ENCODE assay signal across 8 mouse cellular contexts in the genomic region with DNA sequence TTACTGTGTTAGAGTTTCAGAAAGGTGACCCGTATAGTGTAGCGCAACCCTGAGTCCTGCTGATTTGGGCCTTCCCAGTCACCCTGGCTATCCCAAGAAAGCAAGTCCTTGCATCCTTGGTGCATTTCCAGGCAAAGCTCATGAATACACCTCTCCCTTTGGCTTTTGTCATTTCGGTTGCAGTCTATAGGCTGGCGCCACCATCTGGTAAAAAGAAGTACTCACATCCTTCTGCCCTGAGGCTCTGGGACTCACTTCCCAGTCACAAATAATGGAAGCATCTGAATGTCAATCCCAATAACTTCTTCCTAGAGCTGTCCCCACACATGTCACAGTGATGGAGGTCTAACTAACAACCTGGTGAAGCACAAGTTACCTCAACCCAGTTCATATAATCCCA. TPM values are rescaled to one million over a fixed set of nuclear protein-coding genes. Genes with fewer than 3 reads are reported as not detected.
DNase-seq lines count a peak whose midpoint lies in the region; ATAC-seq and TF ChIP-seq lines count a peak whose summit lies in the region.
"Had no signal": no experiment of that assay in that cellular context is flagged by ENCODE, and none has a peak within 500 bp of the region (broad histone marks: within the 10 kb centered on the region; RNA-seq: fewer than 3 reads in every experiment).

No protein-coding gene starts in this region.

- peak; percentile 67 for TF ChIP-seq CTCF in midbrain, postnatal 0 days (IDR thresholded peaks at IDR 0.05)

- H3K9me3 ChIP-seq in hindbrain, embryonic 10.5 days = no peaks in the 10 kb centered on the region
- no peaks in the 10 kb centered on the region for H3K9me3 ChIP-seq in hindbrain, embryonic 16.5 days (ENCODE audit: control insufficient read depth, low read length)
- no peaks in the 10 kb centered on the region for H3K9me3 ChIP-seq in midbrain, postnatal 0 days (ENCODE audit: low read length)
- no peaks in the 10 kb centered on the region for H3K9me3 ChIP-seq in midbrain, embryonic 15.5 days
- no peaks in the 10 kb centered on the region for H3K9me3 ChIP-seq in forebrain, embryonic 15.5 days

- no peak overlapping the region for H3K27ac ChIP-seq in hindbrain, embryonic 10.5 days
- no peak overlapping the region for H3K27ac ChIP-seq in hindbrain, embryonic 16.5 days (ENCODE audit: low read depth, low read length)
- no peak overlapping the region for H3K27ac ChIP-seq in midbrain, postnatal 0 days (ENCODE audit: low read depth, low read length)
- no peak overlapping the region for H3K27ac ChIP-seq in midbrain, embryonic 15.5 days
- H3K27ac ChIP-seq in forebrain, embryonic 15.5 days (replicated peaks) = no peak overlapping the region

- H3K36me3 ChIP-seq in hindbrain, embryonic 10.5 days = no peaks in the 10 kb centered on the region
- H3K36me3 ChIP-seq in hindbrain, embryonic 16.5 days (ENCODE audit: control insufficient read depth, insufficient read depth, low read length) = no peaks in the 10 kb centered on the region
- H3K36me3 ChIP-seq in midbrain, postnatal 0 days (ENCODE audit: insufficient read depth, low read length) = no peaks in the 10 kb centered on the region
- no peaks in the 10 kb centered on the region for H3K36me3 ChIP-seq in midbrain, embryonic 15.5 days (replicated peaks)
- no peaks in the 10 kb centered on the region for H3K36me3 ChIP-seq in forebrain, embryonic 15.5 days

- H3K4me1 ChIP-seq in hindbrain, embryonic 10.5 days (replicated peaks) = no peaks in the 10 kb centered on the region
- no peaks in the 10 kb centered on the region for H3K4me1 ChIP-seq in hindbrain, embryonic 16.5 days (ENCODE audit: control insufficient read depth, insufficient read depth, low read depth, low read length)
- no peaks in the 10 kb centered on the region for H3K4me1 ChIP-seq in midbrain, postnatal 0 days (ENCODE audit: insufficient read depth, low read length)
- H3K4me1 ChIP-seq in midbrain, embryonic 15.5 days = no peaks in the 10 kb centered on the region
- peaks cover 3% of the 10 kb centered on the region; the same call in 1 of the 2 replicates for H3K4me1 ChIP-seq in forebrain, embryonic 15.5 days

- no peak overlapping the region for H3K9ac ChIP-seq in hindbrain, embryonic 16.5 days (ENCODE audit: low read depth, low read length)
- no peak overlapping the region for H3K9ac ChIP-seq in midbrain, postnatal 0 days (replicated peaks; ENCODE audit: low read length, poor library complexity, severe bottlenecking)
- no peak overlapping the region for H3K9ac ChIP-seq in midbrain, embryonic 15.5 days
- no peak overlapping the region for H3K9ac ChIP-seq in forebrain, embryonic 15.5 days (replicated peaks)

- no peak for ATAC-seq in hindbrain, embryonic 16.5 days
- ATAC-seq in midbrain, postnatal 0 days (ENCODE audit: low FRiP score) = no peak
- no peak for ATAC-seq in midbrain, embryonic 15.5 days (replicated peaks)
- no peak for ATAC-seq in forebrain, embryonic 15.5 days (replicated peaks)
- ATAC-seq: midbrain, embryonic 16.5 days had no signal

- 60% methylated on average over 4 of the region's 4 CpGs for WGBS in hindbrain, embryonic 10.5 days
- 63% methylated on average over 4 of the region's 4 CpGs for WGBS in hindbrain, embryonic 16.5 days
- 59% methylated on average over 4 of the region's 4 CpGs for WGBS in midbrain, postnatal 0 days
- 54% methylated on average over 4 of the region's 4 CpGs for WGBS in midbrain, embryonic 15.5 days
- WGBS in forebrain, embryonic 15.5 days = 62% methylated on average over 4 of the region's 4 CpGs

- no peaks in the 10 kb centered on the region for H3K27me3 ChIP-seq in hindbrain, embryonic 10.5 days (ENCODE audit: insufficient read depth, poor library complexity, severe bottlenecking)
- H3K27me3 ChIP-seq in hindbrain, embryonic 16.5 days (replicated peaks; ENCODE audit: control insufficient read depth, insufficient read depth, low read length) = no peaks in the 10 kb centered on the region
- no peaks in the 10 kb centered on the region for H3K27me3 ChIP-seq in midbrain, postnatal 0 days (ENCODE audit: insufficient read depth, low read length)
- H3K27me3 ChIP-seq in midbrain, embryonic 15.5 days (replicated peaks) = no peaks in the 10 kb centered on the region
- H3K27me3 ChIP-seq in forebrain, embryonic 15.5 days = no peaks in the 10 kb centered on the region

- DNase-seq in hindbrain, embryonic 10.5 days (ENCODE audit: low spot score) = peak; percentile 12
- peak; percentile 62 for DNase-seq in midbrain, postnatal 0 days (ENCODE audit: low spot score)
- peak; percentile 5 for DNase-seq in cerebellum, adult 8-10 months
- DNase-seq in retina, postnatal 7 days (ENCODE audit: low read depth, low spot score) = peak; percentile 17

- H3K4me3 ChIP-seq in hindbrain, embryonic 10.5 days = no peak overlapping the region
- H3K4me3 ChIP-seq in hindbrain, embryonic 16.5 days (ENCODE audit: low read length) = no peak overlapping the region
- no peak overlapping the region for H3K4me3 ChIP-seq in midbrain, postnatal 0 days (ENCODE audit: low read depth, low read length)
- no peak overlapping the region for H3K4me3 ChIP-seq in midbrain, embryonic 15.5 days
- no peak overlapping the region for H3K4me3 ChIP-seq in forebrain, embryonic 15.5 days

- no peak overlapping the region for H3K4me2 ChIP-seq in hindbrain, embryonic 16.5 days (ENCODE audit: low read length)
- no peak overlapping the region for H3K4me2 ChIP-seq in midbrain, postnatal 0 days (ENCODE audit: low read depth, low read length, poor library complexity, severe bottlenecking)
- H3K4me2 ChIP-seq in midbrain, embryonic 15.5 days = no peak overlapping the region
- H3K4me2 ChIP-seq in forebrain, embryonic 15.5 days (replicated peaks) = no peak overlapping the region

RNA-seq across cellular contexts. Expression of a gene that starts 54.4 kb away (rescaled TPM):
- 0.68 and 1.1 TPM in 2 replicates for polyA plus RNA-seq in hindbrain, embryonic 10.5 days (2016; fragmentation: Nextera tagmentation; extraction: Ambion mirVana)
- polyA plus RNA-seq in hindbrain, embryonic 16.5 days (2015; fragmentation: Nextera tagmentation; extraction: Ambion mirVana) = 15.8 and 17.2 TPM in 2 replicates
- total RNA-seq in midbrain, postnatal 0 days (2014; rRNA removed) = 45.7 and 55.4 TPM in 2 replicates
- polyA plus RNA-seq in midbrain, postnatal 0 days (2015; fragmentation: Nextera tagmentation; extraction: Ambion mirVana) = 17.4 and 20.6 TPM in 2 replicates
- polyA plus RNA-seq in midbrain, embryonic 15.5 days (2015; fragmentation: Nextera tagmentation; extraction: Ambion mirVana) = 18.7 and 19.5 TPM in 2 replicates
- 8.2 and 9.0 TPM in 2 replicates for polyA plus RNA-seq in forebrain, embryonic 15.5 days (2015; fragmentation: Nextera tagmentation; extraction: Ambion mirVana)

Comparison
In these comparisons a context has a peak if more than half of its experiments do, and no peak if none do; other contexts are left out.
1. DNase-seq: peak in every context shown above with its lines; median percentile 62 in midbrain, postnatal 0 days; 17 in retina, postnatal 7 days; 12 in hindbrain, embryonic 10.5 days; 5 in cerebellum, adult 8-10 months.